Mouse (Mus musculus) C2C12 (cell line): ENCODE data around the gene Hoxd10. TPM values are rescaled to one million over a fixed set of nuclear protein-coding genes. Genes with fewer than 3 reads are reported as not detected.

ENCODE experiments used
- H3K27me3 ChIP-seq: one replicate; pipeline ENCODE4 v1.6.1; 2011; ENCODE audit not compliant: control insufficient read depth, insufficient read depth, insufficient read length
- H3K36me3 ChIP-seq: one replicate; pipeline ENCODE4 v1.6.1; 2011; ENCODE audit not compliant: control insufficient read depth, insufficient read depth
- H3K4me3 ChIP-seq: one replicate; pipeline ENCODE4 v1.5.1; 2011; ENCODE audit warnings: mild to moderate bottlenecking, control low read depth; ENCODE audit not compliant: poor library complexity, insufficient read depth, severe bottlenecking
- H3K79me2 ChIP-seq: one replicate; pipeline ENCODE4 v1.6.1; 2011; ENCODE audit not compliant: control insufficient read depth, insufficient read depth
- H3K79me3 ChIP-seq: one replicate; pipeline ENCODE4 v1.6.1; 2011; ENCODE audit warnings: low read depth, control low read depth
- H3ac ChIP-seq: one replicate; pipeline ENCODE3; 2011; ENCODE audit warnings: low read depth; ENCODE audit not compliant: control insufficient read depth, insufficient read length
- CEBPB ChIP-seq: IDR thresholded peaks from one replicate; pipeline ENCODE4 v1.6.1; 2011; ENCODE audit warnings: low read depth, mild to moderate bottlenecking, control low read depth, moderate library complexity
- CTCF ChIP-seq: IDR thresholded peaks from one replicate; pipeline ENCODE4 v1.5.1; 2011; ENCODE audit not compliant: control insufficient read depth, insufficient read depth, insufficient read length
- FOSL1 ChIP-seq: IDR thresholded peaks from one replicate; pipeline ENCODE4 v1.8.0; 2011; ENCODE audit warnings: mild to moderate bottlenecking, low read length; ENCODE audit not compliant: poor library complexity, insufficient read depth, severe bottlenecking
- MAX ChIP-seq: IDR thresholded peaks from one replicate; pipeline ENCODE4 v1.6.1; 2011; ENCODE audit warnings: mild to moderate bottlenecking, control low read depth
- MYOD1 ChIP-seq: IDR thresholded peaks from one replicate; pipeline ENCODE4 v1.6.1; 2011; ENCODE audit warnings: low read depth; ENCODE audit not compliant: control insufficient read depth, insufficient read length
- MYOG ChIP-seq: IDR thresholded peaks from one replicate; pipeline ENCODE4 v1.6.1; 2011; ENCODE audit not compliant: control insufficient read depth, insufficient read length; ENCODE audit errors: extremely low read depth
- USF1 ChIP-seq: IDR thresholded peaks from one replicate; pipeline ENCODE4 v1.6.1; 2011; ENCODE audit warnings: low read depth, mild to moderate bottlenecking, control low read depth, moderate library complexity
- polyA plus RNA-seq: library from polyadenylated mRNA; unstranded; fragments of >200 nt; fragmentation: generic; extraction: Trizol; gene quantifications from one replicate; pipeline ENCODE4 v1.2.1, GENCODE M21; 2012; ENCODE audit warnings: missing spikeins

The Hoxd10 gene
- polyA plus RNA-seq, 1 experiment = not detected

GRCm38 (mm10) chr2:74703720-74704392 lies 12.1 kb downstream of the Hoxd10 start:
- TF ChIP-seq MYOG (no peak), FOSL1 (no peak), MAX (no peak), USF1 (no peak), MYOD1 (no peak), CEBPB (no peak), CTCF (no peak)
- no peak overlapping the region for H3ac ChIP-seq
- peaks cover 49% of the 10 kb centered on the region for H3K27me3 ChIP-seq
- H3K4me3 ChIP-seq = no peak overlapping the region
- no peaks in the 10 kb centered on the region for H3K79me2 ChIP-seq
- H3K79me3 ChIP-seq = no peaks in the 10 kb centered on the region
- no peaks in the 10 kb centered on the region for H3K36me3 ChIP-seq

- Histone ChIP-seq H3K4me3 (no peak within 1 kb of the TSS), H3K79me3 (no peaks in the 10 kb centered on the region), H3K27me3 (peaks cover 45% of the 10 kb centered on the region), H3K36me3 (no peaks in the 10 kb centered on the region), H3ac (no peak within 1 kb of the TSS), H3K79me2 (no peaks in the 10 kb centered on the region)
- TF ChIP-seq MYOD1 (no peak), CTCF (no peak), MAX (no peak), CEBPB (no peak), FOSL1 (no peak), MYOG (no peak), USF1 (no peak)
These were observed 12.8 kb downstream of the Hoxd10 start, which contains the start of gene Hoxd8 for GRCm38 (mm10) chr2:74704393-74704998. Hoxd8 (plus strand) TSS chr2:74704615.

GRCm38 (mm10) chr2:74704999-74705466 lies 13.3 kb downstream of the Hoxd10 start:
- Histone ChIP-seq H3ac (no peak overlapping the region), H3K27me3 (peaks cover 45% of the 10 kb centered on the region), H3K4me3 (no peak overlapping the region), H3K36me3 (no peaks in the 10 kb centered on the region), H3K79me2 (no peaks in the 10 kb centered on the region), H3K79me3 (no peaks in the 10 kb centered on the region)
- no peak for TF ChIP-seq MYOD1
- no peak for TF ChIP-seq CTCF
- no peak for TF ChIP-seq MAX
- no peak for TF ChIP-seq MYOG
- no peak for TF ChIP-seq USF1

- Histone ChIP-seq H3ac (no peak overlapping the region), H3K79me2 (no peaks in the 10 kb centered on the region), H3K4me3 (no peak overlapping the region), H3K79me3 (no peaks in the 10 kb centered on the region), H3K36me3 (no peaks in the 10 kb centered on the region), H3K27me3 (peaks cover 39% of the 10 kb centered on the region)
- no peak for TF ChIP-seq MYOD1
- TF ChIP-seq FOSL1 = no peak
- no peak for TF ChIP-seq CEBPB
- no peak for TF ChIP-seq MAX
- TF ChIP-seq USF1 = no peak
- no peak for TF ChIP-seq CTCF
- no peak for TF ChIP-seq MYOG
These were observed 13.9 kb downstream of the Hoxd10 start for GRCm38 (mm10) chr2:74705467-74706089.

- H3K36me3 ChIP-seq = no peaks in the 10 kb centered on the region
- no peak overlapping the region for H3ac ChIP-seq
- no peak for TF ChIP-seq USF1
- TF ChIP-seq MYOG = no peak
- no peak for TF ChIP-seq CTCF
- TF ChIP-seq MAX = no peak
- no peak for TF ChIP-seq CEBPB
- TF ChIP-seq MYOD1 = no peak
- no peak for TF ChIP-seq FOSL1
- H3K27me3 ChIP-seq = peaks cover 34% of the 10 kb centered on the region
- H3K79me3 ChIP-seq = no peaks in the 10 kb centered on the region
- H3K4me3 ChIP-seq = no peak overlapping the region
- H3K79me2 ChIP-seq = no peaks in the 10 kb centered on the region
These were observed 14.8 kb downstream of the Hoxd10 start for GRCm38 (mm10) chr2:74706393-74706960.
